Mouse (Mus musculus) embryonic fibroblast, embryonic 13.5 days (primary cell): ENCODE data around the gene Olr1. TPM values are rescaled to one million over a fixed set of nuclear protein-coding genes. Genes with fewer than 3 reads are reported as not detected.

Experiments
- H3K27ac ChIP-seq: 2 replicates; pipeline ENCODE4 v1.5.1; 2012; ENCODE audit warnings: low read length, control low read depth, inconsistent platforms; ENCODE audit not compliant: insufficient read depth
- H3K4me1 ChIP-seq: 2 replicates; pipeline ENCODE4 v1.6.1; 2011; ENCODE audit warnings: low read length; ENCODE audit not compliant: control insufficient read depth, insufficient read depth
- H3K4me3 ChIP-seq: 2 replicates; pipeline ENCODE4 v1.5.1; 2011; ENCODE audit warnings: mild to moderate bottlenecking, control low read depth, low read length; ENCODE audit not compliant: insufficient read depth
- CTCF ChIP-seq: IDR thresholded peaks from 2 replicates; pipeline ENCODE4 v1.5.1; 2011; ENCODE audit warnings: mild to moderate bottlenecking, control low read depth, low read length, moderate library complexity, borderline replicate concordance; ENCODE audit not compliant: insufficient read depth
- POLR2A ChIP-seq: IDR thresholded peaks from 2 replicates; pipeline ENCODE4 v1.6.1; 2011; ENCODE audit warnings: low read depth, mild to moderate bottlenecking, control low read depth, low read length, moderate library complexity
- polyA plus RNA-seq: library from polyadenylated mRNA; stranded (reverse); fragments of >200 nt; gene quantifications from 2 replicates; pipeline ENCODE4 v1.2.4, GENCODE M21; 2011; ENCODE audit warnings: low read depth; ENCODE audit not compliant: missing spikeins, insufficient read length

Olr1 gene
- polyA plus RNA-seq, result 2.9 and 10.2 TPM in 2 replicates

DNA sequence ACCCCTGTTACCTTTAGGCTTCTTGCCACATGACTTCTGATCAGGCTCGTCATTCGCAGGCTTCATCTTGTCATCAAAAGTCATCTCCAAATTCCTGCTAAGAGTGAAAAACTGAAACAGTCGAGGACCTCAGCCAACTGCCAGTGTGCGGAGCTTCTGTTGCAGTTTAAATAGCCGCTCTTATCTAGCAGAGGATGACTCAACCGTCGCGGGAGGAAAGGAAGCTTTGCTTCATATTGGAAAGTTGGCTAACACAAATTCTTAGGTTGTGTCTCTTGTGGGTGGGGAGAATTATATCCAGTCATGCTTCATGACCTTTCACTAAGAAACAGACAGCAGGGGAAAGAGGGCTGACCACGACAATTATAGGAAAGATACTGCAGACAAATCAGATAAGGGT is at the start of gene Olr1:
Gene Olr1, minus strand, starts transcription at position 142 of the 400 bp plus-strand sequence.
- peaks cover 8% of the 10 kb centered on the region for H3K4me1 ChIP-seq
- H3K4me3 ChIP-seq, result no peak within 1 kb of the TSS
- no peak for TF ChIP-seq CTCF
- peak within 1 kb of the TSS; percentile 47 for H3K27ac ChIP-seq

GRCm38 (mm10) chr6:129548009-129548408 is 41.0 kb upstream of the Olr1 start:
- H3K27ac ChIP-seq, result no peak overlapping the region
- no peak overlapping the region for H3K4me3 ChIP-seq
- TF ChIP-seq POLR2A, result no peak
- TF ChIP-seq CTCF, result no peak
- no peaks in the 10 kb centered on the region for H3K4me1 ChIP-seq

GRCm38 (mm10) chr6:129547277-129547676 is 40.3 kb upstream of the Olr1 start:
- no peak for TF ChIP-seq POLR2A
- no peak for TF ChIP-seq CTCF
- no peak overlapping the region for H3K27ac ChIP-seq
- H3K4me3 ChIP-seq, result no peak overlapping the region
- H3K4me1 ChIP-seq, result peaks cover 3% of the 10 kb centered on the region; the same call in 1 of the 2 replicates

DNA sequence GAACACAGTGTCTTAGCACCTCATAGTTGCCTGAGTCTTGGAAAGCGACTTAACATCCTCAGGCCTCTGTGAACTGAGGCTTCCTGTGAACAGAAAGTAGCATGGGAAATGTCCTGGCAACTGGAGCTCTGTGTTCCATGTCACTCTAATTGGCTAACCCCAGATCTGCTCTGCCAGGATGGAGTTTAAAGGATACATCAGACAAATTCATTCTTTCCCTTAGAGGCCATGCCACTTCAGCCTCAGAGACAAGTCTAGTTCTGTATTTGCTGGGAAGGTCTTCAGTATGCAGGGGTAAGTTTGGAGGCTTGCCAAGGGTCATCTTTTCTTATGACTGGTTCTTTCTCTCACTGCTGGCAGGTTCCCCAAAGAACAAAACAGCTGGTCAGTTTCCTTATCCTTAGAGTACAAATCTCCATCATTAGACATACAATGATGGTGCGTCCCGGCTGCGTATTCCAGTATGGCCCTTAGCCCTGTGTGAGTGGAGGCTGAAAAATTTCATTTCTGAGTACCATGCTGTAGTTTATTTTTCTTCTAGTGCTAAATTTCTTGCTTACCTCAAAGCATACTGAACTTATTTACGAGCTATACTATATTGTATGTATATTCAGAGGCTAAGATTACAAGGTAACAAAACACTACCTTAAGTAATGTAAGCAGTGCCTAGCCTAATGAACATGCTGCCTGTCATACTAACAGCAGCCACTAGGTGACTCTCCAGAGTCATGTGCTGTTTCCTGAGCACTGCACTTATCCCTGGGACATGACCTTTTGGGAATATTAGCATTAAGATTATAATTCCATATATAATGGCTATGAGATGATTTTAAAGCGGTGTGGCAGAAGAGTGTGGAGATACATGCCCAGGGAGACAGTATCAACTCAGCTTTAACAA is 37.0 kb upstream of the Olr1 start:
- H3K4me1 ChIP-seq, result peaks cover 3% of the 10 kb centered on the region; the same call in 1 of the 2 replicates
- TF ChIP-seq CTCF (peak; percentile 61; the same call in 1 of the 2 replicates), POLR2A (no peak)
- no peak overlapping the region for H3K27ac ChIP-seq
- no peak overlapping the region for H3K4me3 ChIP-seq

DNA sequence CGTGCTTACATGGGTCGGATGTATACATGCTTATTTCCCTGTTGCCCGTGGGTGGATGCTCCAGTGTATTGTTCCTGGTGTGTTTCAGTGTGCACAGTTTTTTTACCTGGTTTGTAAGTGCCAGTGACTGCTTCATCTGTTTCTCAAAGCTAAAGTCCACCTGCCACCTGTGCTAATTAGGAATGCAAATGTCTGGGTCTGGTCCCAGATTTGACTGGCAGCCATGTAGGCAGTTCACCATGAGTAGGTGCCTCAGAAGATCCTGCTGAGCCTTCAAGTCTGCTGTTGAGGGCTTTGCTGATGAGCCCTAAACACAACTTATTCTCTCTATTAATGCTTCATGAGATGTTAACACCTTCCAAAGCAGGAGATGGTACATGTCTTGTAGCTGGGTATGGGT is 35.6 kb upstream of the Olr1 start:
- Histone ChIP-seq H3K4me1 (peaks cover 3% of the 10 kb centered on the region; the same call in 1 of the 2 replicates), H3K4me3 (no peak overlapping the region), H3K27ac (no peak overlapping the region)
- TF ChIP-seq POLR2A (no peak), CTCF (no peak)

- Histone ChIP-seq H3K4me1 (peaks cover 3% of the 10 kb centered on the region; the same call in 1 of the 2 replicates), H3K27ac (no peak overlapping the region), H3K4me3 (no peak overlapping the region)
- TF ChIP-seq POLR2A (no peak), CTCF (no peak)
These were observed 35.0 kb upstream of the Olr1 start for GRCm38 (mm10) chr6:129541931-129542330.

GRCm38 (mm10) chr6:129538555-129538954 is 31.6 kb upstream of the Olr1 start:
- no peak overlapping the region for H3K27ac ChIP-seq
- H3K4me1 ChIP-seq, result peaks cover 11% of the 10 kb centered on the region
- TF ChIP-seq CTCF (no peak), POLR2A (no peak)
- no peak overlapping the region for H3K4me3 ChIP-seq

DNA sequence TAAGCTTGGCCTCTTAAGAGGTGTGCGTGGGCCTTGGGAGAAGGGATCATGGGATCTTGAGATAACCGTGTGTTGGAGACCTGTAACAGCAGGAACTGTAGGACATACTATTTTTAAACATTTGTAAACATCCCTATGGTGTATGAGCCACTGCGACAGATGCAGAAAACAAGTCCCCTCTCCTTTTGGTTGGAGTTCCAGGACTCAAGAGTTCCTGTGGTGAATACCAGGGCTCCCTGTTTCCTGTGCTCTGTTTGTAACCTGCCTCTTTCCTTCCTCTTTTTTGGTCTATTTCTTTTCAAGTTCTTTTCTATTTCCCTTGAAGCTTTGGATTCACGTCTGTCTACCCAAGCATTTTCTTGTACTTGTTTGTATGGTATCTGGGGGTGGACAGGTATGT is 28.8 kb upstream of the Olr1 start:
- Histone ChIP-seq H3K4me3 (no peak overlapping the region), H3K4me1 (peaks cover 12% of the 10 kb centered on the region), H3K27ac (no peak overlapping the region)
- no peak for TF ChIP-seq CTCF
- no peak for TF ChIP-seq POLR2A

DNA sequence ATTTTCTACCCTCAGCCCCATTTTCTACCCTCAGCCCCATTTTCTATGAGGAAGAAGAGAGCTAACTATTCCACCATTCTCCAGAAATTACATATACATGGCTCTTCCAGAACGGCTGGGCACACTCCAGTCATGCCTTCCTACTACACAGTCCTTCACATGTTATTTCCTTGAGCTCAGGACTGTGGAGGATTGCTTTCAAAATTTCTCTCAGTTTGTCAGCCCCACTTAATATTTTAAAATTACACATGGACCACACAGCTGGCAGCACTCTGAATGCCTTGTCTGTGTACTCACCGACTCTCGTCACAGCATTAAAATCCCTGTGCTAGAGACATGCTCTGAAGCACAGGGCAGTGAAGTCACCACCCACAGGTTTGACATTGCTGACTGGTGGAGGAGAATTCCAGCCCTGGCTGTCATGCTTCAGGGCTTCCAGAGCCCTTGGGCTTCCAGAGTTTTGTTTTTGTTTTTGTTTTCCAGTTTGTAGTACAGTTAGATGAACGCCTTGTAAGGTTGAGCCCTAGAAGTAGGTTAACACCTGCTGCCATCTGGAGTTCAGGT is 27.7 kb upstream of the Olr1 start:
- Histone ChIP-seq H3K27ac (peak overlapping the region; percentile 29; the same call in 1 of the 2 replicates), H3K4me1 (peaks cover 12% of the 10 kb centered on the region), H3K4me3 (peak overlapping the region; percentile 82; the same call in 1 of the 2 replicates)
- TF ChIP-seq POLR2A (no peak), CTCF (no peak)

DNA sequence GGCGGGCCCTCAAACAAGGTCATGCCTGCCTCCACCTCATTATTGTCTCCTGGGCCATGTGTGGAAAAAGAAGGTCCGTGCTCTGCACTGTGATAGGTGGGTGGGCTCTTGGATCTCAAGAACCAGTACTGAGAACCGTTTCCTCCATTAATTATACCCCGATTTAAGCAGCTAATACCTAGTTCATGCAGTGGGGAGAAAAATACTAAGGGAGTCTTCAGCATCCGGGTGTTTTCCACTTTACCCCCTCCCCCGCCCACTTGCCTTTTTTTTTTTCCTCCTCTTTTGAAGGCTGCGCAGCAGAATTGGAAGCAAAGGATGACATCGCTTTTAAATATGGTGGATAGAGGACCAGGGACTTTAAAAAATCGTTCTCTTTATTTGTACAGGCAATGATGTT is 27.1 kb upstream of the Olr1 start:
- peak overlapping the region; percentile 82 for H3K4me3 ChIP-seq
- H3K27ac ChIP-seq, result peak overlapping the region; percentile 50; the same call in 1 of the 2 replicates
- H3K4me1 ChIP-seq, result peaks cover 12% of the 10 kb centered on the region
- TF ChIP-seq CTCF (no peak), POLR2A (no peak)
